Mouse (Mus musculus) CD8-positive naive resting alpha-beta T cell, adult 2 months (primary cell): Measurements from ENCODE around the gene Gpr155.

Experiments
- DNase-seq, 2 experiments: peaks; one replicate each; pipeline ENCODE4 v3.0.0; 2022; ENCODE audit warnings: low read depth in 2 of 2, low spot score in 2 of 2

Gene Gpr155

DNA sequence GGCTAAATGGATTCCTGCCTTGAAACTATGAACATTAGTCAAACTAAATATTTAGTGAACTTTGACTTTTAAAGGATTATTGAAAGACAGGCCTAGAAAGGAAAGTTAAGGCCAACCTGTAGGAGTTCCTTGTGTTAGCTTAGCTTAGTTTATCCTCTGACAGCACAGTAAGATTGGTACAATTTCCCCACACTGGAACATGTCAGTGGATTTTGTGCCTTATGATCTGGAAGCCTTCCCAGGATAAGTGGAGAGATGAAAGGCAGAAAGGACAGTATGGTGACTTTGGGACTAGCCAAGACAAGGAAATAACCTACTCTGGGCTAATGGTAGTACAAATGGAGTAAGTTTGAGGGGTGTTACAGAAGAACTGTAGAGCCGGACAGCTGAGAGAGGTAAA is 1.4 kb upstream of the Gpr155 start:
- no peak for DNase-seq

GRCm38 (mm10) chr2:73385641-73386355 is 574 bp downstream of the Gpr155 start:
- DNase-seq = no peak

GRCm38 (mm10) chr2:73385172-73385571 is 1.2 kb downstream of the Gpr155 start:
- peak in 1 of 2 experiments; percentile 6 for DNase-seq

DNA sequence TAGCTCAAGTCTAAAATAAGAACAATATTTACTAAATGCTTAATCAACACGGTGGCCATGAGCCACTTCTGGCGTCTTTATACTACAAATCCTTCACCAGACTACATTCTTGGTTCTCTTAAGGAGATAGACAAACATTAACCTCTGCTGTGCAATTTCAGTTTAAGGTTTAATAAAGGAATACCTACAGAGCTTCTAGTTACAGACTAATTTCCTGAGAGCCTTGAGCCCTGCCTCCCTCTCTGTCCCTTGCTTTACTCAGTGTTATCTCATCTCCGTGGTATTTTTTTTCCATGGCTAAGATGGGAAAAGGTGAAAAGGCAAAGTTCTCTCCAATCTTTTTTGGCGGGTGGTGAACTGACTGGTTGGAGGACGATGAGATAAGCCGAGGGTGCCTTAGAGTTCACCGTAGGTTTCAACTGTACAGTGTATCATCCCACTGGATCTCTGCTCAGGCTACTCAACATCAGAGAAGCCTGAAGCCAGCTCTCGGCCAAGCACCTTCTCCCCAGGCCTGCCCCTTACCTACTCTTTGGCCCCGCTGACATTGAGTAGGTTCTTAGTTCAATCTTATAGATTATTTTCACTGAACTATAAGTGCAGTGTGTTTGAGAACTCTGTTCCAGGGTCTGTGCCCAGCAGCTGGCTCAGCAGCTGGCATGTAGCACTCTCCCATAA is 5.9 kb downstream of the Gpr155 start:
- DNase-seq = no peak

DNA sequence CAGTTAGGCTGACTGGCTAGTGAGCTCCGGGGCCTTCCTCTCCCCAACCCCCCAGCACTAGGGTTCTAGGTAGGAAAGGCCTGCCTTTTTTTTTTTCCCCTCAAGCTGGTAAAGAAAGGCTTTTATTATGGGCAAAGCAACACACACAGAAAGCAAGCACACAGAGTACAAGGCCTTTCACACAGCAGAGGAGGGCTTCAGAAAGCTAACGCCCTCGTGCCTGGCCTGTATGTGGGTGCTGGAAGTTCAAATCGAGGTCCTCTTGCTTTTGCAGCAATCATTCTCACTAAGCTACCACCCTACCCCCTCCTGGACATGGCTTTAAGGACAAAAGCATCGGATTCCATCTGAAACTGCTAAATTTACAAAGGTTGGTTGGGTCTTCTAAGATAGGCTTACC is 6.7 kb downstream of the Gpr155 start:
- DNase-seq = no peak

DNA sequence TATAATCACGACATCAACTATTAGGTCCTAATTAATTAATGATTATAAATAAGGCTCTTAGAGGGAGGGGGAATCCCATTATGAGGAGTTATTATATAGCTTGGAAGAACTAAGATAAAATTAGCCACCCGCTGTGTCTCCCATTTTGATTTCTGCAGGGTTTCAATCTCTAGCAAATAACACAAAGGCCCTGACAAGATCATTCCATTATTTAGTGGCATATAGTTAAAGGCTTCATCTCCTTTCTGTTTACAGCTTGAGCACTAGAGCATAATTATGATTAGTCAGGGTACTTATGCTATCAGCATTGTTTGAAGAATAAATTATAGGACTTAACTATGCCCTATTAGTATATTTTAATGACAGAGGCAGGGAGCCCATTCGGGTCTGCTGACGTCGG is 8.0 kb downstream of the Gpr155 start:
- DNase-seq = no peak

- DNase-seq = no peak
Observed at GRCm38 (mm10) chr2:73371530-73372335, 14.6 kb downstream of the Gpr155 start.

- DNase-seq = no peak
Observed at GRCm38 (mm10) chr2:73363448-73363847, 22.9 kb downstream of the Gpr155 start.

- DNase-seq = no peak
Observed at GRCm38 (mm10) chr2:73360536-73360935, 25.8 kb downstream of the Gpr155 start.

DNA sequence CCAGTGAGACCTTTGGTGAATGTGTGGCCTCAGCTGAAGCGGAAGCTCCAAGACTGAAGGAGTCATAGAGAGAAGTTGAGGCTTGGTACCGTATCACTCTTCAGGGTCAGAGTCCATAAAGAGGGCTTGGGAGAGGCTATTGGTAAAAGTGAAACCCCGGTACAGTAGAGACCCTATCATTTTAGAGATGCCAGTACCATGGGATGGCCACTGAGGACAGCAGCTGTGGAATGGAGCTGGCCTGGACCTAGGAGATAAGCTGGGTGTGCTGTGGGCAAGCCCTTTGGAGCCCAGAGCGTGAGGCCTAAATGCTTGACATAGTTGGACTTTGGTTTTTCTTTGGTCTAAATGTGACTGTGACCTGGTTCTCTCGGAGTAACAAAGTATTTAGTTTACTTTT is 26.4 kb downstream of the Gpr155 start:
- DNase-seq = no peak

GRCm38 (mm10) chr2:73357004-73357403 is 29.4 kb downstream of the Gpr155 start:
- no peak for DNase-seq

- DNase-seq = no peak
Observed at GRCm38 (mm10) chr2:73351927-73352374, 34.4 kb downstream of the Gpr155 start.

DNA sequence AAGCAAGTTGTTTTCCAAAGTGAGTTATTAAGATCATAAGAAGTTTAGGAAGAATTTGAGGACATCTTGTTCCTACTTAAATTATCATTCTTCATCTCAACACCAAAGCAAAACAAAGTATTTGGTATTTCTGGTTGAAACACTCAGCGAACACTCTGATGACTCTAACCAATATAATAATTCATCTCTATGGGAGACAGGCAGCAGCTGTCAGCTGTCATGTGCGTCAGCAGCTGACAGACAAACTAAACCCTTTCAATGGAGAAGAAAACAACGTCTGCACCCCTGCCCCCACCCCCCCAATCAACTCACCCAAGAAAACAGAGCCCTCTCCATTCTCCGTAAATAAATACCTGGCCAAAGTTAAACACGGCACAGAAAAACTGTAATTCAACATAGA is 34.9 kb downstream of the Gpr155 start:
- DNase-seq = no peak

DNA sequence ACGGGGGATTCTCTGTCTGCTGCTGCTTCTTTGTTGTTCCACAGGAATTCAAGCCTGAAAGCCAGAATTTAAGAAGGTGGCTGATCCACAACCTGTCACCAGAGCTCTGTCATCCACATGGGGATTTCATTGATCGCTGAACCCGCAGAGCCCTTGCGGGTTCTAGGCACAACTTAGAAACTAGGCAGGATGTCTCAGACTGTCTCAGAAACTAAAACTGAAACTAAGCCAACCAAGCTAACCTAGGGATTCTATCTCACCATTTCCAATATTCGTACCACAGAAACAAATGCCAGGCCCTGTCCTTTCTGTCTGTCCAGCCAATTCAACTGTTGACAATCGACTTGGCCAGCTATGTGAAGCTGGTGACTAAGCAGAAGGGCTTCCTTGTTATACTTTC is 38.2 kb downstream of the Gpr155 start:
- DNase-seq = no peak

DNA sequence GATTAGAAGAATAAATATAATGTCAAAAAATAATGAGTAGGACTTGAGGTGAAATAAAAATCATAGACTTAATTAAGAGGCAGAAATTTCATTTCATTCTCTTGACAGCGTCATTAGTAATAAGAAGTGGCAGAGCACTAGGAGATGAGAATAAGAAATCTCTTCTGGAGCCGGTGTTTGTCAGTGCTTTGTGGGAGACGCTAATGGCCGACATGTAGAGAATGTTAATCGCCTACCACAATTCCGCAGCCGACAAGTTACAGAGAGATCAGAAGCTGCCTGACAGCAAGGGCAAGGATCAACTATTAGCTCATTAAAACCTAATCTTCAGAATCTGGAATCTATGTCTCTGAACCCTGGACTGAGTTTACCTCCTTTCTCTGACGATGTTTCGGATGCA is 38.6 kb downstream of the Gpr155 start:
- no peak for DNase-seq

- no peak for DNase-seq
Observed at GRCm38 (mm10) chr2:73347136-73347535, 39.2 kb downstream of the Gpr155 start.

DNA sequence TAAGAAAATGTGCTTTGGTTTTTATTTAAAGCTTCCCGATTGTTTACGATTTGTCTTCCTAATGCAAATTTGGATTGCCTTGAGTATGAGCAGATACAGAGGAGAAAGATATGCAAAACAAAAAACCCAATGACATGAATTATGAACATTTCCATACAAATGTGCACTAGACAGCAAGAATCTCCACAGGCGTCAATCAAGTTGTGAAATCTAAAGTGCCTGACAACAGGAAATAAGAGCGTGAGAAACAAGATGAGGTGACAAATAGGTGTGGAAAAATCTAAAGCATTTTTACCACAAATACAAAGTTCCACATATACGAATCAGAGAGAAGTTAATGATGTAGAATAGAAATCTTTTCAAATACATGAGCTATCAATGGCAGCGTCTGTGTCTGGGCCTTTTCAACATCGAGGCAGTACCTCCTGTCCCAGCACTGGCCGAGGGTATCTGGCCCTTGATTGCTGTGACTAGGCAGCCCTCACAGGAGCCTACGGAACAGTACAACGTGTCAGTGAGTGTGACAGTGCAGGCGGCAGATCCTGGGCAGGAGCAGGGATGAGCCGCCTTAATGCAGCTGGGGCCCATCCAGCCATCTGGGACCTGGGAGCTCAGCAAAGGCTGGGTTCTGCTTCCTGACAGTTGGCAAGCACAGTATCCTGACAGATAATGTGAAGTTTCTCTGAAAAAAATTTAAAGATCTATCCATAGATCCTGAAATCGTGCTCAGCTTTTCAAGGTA is 39.9 kb downstream of the Gpr155 start:
- DNase-seq = no peak

DNA sequence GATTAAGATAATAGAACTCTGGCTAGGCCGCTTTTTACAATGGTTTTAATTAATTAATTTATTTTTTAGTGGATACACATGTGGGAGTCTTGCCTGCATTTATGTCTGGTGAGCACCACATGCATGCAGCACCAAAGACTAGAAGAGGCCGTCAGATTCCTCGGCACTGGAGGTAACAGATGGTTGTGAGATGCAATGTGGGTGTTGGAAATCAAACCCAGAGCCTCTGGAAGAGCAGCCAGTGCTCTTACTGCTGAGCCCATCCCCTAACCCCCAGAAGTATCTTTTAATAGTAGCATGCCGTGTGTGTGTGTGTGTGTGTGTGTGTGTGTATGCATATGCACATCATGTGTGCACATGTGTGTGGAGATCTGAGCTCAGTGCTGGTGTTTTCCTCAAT is 41.2 kb downstream of the Gpr155 start:
- DNase-seq = no peak

DNA sequence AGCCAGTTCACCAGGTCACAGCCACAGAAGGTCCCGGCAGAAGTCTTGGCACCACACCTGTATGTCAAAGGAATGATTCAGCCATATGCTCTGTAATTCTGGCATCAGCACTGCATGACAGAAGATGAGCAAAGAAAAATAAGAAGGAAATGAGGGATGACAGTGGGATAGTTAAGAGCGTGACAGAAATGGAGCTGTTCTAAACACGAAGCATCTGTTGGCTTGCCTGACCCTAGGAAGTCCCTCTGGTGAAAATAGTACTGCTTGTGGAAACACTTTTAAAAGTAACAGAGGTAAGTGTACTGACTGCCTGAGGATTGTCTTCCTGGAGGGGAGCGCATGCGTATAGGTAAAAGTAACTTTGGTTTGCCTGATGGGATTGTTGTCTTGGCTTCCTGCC is 42.7 kb downstream of the Gpr155 start:
- no peak for DNase-seq

GRCm38 (mm10) chr2:73338415-73338814 is 48.0 kb downstream of the Gpr155 start:
- DNase-seq = no peak

DNA sequence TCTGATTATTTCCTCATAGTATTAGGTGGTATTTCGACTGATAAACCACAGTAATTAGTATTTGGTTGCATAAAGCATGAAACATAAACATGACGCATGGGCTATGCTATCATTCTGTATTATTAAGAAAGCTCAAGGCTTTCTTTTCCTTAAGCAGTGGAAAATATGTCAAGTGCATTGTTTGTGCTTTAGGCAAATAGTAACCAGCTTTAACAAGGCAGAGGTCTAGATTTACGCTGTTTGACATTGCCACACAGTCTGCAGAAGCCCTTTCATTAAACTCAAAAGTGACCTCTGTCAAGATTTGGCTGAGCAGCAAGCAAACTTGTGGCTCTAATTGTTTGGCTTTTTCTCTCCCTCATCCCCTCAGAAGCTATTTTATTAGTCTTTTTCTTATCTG is 50.4 kb downstream of the Gpr155 start:
- DNase-seq = no peak
